Mouse (Mus musculus) forebrain, postnatal 0 days (tissue): Measurements from ENCODE around the gene Phgr1. TPM values are rescaled to one million over a fixed set of nuclear protein-coding genes. Genes with fewer than 3 reads are reported as not detected.

ENCODE experiments used
- ATAC-seq: fragments of 200-750 bp; cut with Nextera tagmentation; 2 replicates; pipeline ENCODE4 v1.8.0; 2017; ENCODE audit warnings: mild to moderate bottlenecking, moderate library complexity
- DNase-seq: peaks from one replicate; pipeline ENCODE4 v3.0.0-alpha.2; 2015
- H3K27ac ChIP-seq: fragments of 300-500 bp; sonication (generic); 2 replicates; pipeline ENCODE4 v1.5.1; 2014; ENCODE audit warnings: low read depth, mild to moderate bottlenecking, antibody characterized with exemption, low read length, moderate library complexity, mixed read lengths
- H3K27me3 ChIP-seq: fragments of 300-500 bp; sonication (generic); 2 replicates; pipeline ENCODE4 v1.6.1; 2014; ENCODE audit warnings: mild to moderate bottlenecking, low read length, mixed read lengths; ENCODE audit not compliant: insufficient read depth
- H3K36me3 ChIP-seq: fragments of 300-500 bp; sonication (generic); 2 replicates; pipeline ENCODE4 v1.6.1; 2014; ENCODE audit warnings: mild to moderate bottlenecking, moderate library complexity; ENCODE audit not compliant: insufficient read depth
- H3K4me1 ChIP-seq: fragments of 300-500 bp; sonication (generic); 2 replicates; pipeline ENCODE4 v1.6.1; 2014; ENCODE audit warnings: antibody characterized with exemption; ENCODE audit not compliant: insufficient read depth
- H3K4me2 ChIP-seq: fragments of 300-500 bp; sonication (generic); 2 replicates; pipeline ENCODE4 v1.6.1; 2014; ENCODE audit warnings: low read depth, mild to moderate bottlenecking, moderate library complexity
- H3K4me3 ChIP-seq: fragments of 300-500 bp; sonication (generic); 2 replicates; pipeline ENCODE4 v1.5.1; 2014; ENCODE audit warnings: low read depth, low read length, mixed read lengths
- H3K9ac ChIP-seq: fragments of 300-500 bp; sonication (generic); 2 replicates; pipeline ENCODE4 v1.6.1; 2014; ENCODE audit warnings: mild to moderate bottlenecking
- H3K9me3 ChIP-seq: fragments of 300-500 bp; sonication (generic); 2 replicates; pipeline ENCODE4 v1.6.1; 2016; ENCODE audit warnings: low read length
- CTCF ChIP-seq: sonication (generic); IDR thresholded peaks from 2 replicates; pipeline ENCODE4 v1.5.1; 2016; ENCODE audit warnings: antibody characterized with exemption, control low read depth, low read depth
- WGBS: fragments of 180-500 bp; shearing (Covaris S2); extraction: QIAGEN DNeasy Blood & Tissue Kit; methylation state at CpG from one replicate; pipeline ENCODE4 v1.1.7; 2014; 5-methylcytosine and 5-hydroxymethylcytosine counted together
- polyA plus RNA-seq: library from polyadenylated mRNA; unstranded; fragments of >200 nt; fragmentation: Nextera tagmentation; extraction: Ambion mirVana; gene quantifications from 2 replicates; pipeline ENCODE4 v1.2.1, GENCODE M21; 2015
- total RNA-seq: library from RNA; depleted of rRNA; stranded (reverse); fragments of >200 nt; gene quantifications from 2 replicates; pipeline ENCODE4 v1.2.3, GENCODE M21; 2014

The Phgr1 gene
- total and polyA plus RNA-seq, 2 experiments from 2014 or later, result not detected

GRCm38 (mm10) chr2:118766041-118767033, 6.2 kb upstream of the Phgr1 start:
- H3K27me3 ChIP-seq, result no peaks in the 10 kb centered on the region
- 78% methylated on average over 10 of the region's 10 CpGs for WGBS

GRCm38 (mm10) chr2:118774536-118774935, 2.0 kb downstream of the Phgr1 start:
- Histone ChIP-seq H3K9ac (no peak overlapping the region), H3K9me3 (no peaks in the 10 kb centered on the region), H3K4me3 (no peak overlapping the region), H3K36me3 (no peaks in the 10 kb centered on the region), H3K27me3 (no peaks in the 10 kb centered on the region), H3K4me2 (no peak overlapping the region), H3K4me1 (no peaks in the 10 kb centered on the region), H3K27ac (no peak overlapping the region)
- TF ChIP-seq CTCF, result no peak
- 89% methylated on average over 2 of the region's 2 CpGs for WGBS
- DNase-seq, result no peak
- no peak for ATAC-seq

More at GRCm38 (mm10) chr2:118766041-118767033, 6.2 kb upstream of the Phgr1 start:
- H3K4me2 ChIP-seq, result no peak overlapping the region
- H3K36me3 ChIP-seq, result no peaks in the 10 kb centered on the region
- ATAC-seq (no peak), DNase-seq (no peak)
- no peak overlapping the region for H3K4me3 ChIP-seq
- no peaks in the 10 kb centered on the region for H3K9me3 ChIP-seq
- no peak overlapping the region for H3K9ac ChIP-seq
- H3K4me1 ChIP-seq, result peaks cover 16% of the 10 kb centered on the region
- H3K27ac ChIP-seq, result no peak overlapping the region
- TF ChIP-seq CTCF, result no peak

GRCm38 (mm10) chr2:118775396-118775795, 2.8 kb downstream of the Phgr1 start:
- no peak overlapping the region for H3K4me2 ChIP-seq
- no peak overlapping the region for H3K27ac ChIP-seq
- DNase-seq, result peak; percentile 44
- H3K27me3 ChIP-seq, result no peaks in the 10 kb centered on the region
- H3K4me3 ChIP-seq, result no peak overlapping the region
- H3K9me3 ChIP-seq, result no peaks in the 10 kb centered on the region
- H3K36me3 ChIP-seq, result no peaks in the 10 kb centered on the region
- WGBS, result 19% methylated on average over 1 of the region's 1 CpGs
- no peak for TF ChIP-seq CTCF
- no peaks in the 10 kb centered on the region; the same call in 1 of the 2 replicates for H3K4me1 ChIP-seq
- no peak overlapping the region for H3K9ac ChIP-seq
- no peak for ATAC-seq

- ATAC-seq (peak; percentile 54), DNase-seq (peak; percentile 60)
- WGBS, result 38% methylated on average over 3 of the region's 4 CpGs
- Histone ChIP-seq H3K27me3 (no peaks in the 10 kb centered on the region), H3K4me1 (no peaks in the 10 kb centered on the region; the same call in 1 of the 2 replicates), H3K9me3 (no peaks in the 10 kb centered on the region), H3K9ac (no peak overlapping the region), H3K4me3 (no peak overlapping the region), H3K27ac (peak overlapping the region; percentile 64; the same call in 1 of the 2 replicates), H3K4me2 (no peak overlapping the region), H3K36me3 (no peaks in the 10 kb centered on the region)
- no peak for TF ChIP-seq CTCF
Observed at GRCm38 (mm10) chr2:118775846-118776245, 3.3 kb downstream of the Phgr1 start.

GRCm38 (mm10) chr2:118776295-118776694, 3.7 kb downstream of the Phgr1 start:
- Histone ChIP-seq H3K27ac (peak overlapping the region; percentile 64; the same call in 1 of the 2 replicates), H3K9me3 (no peaks in the 10 kb centered on the region), H3K4me3 (no peak overlapping the region), H3K27me3 (no peaks in the 10 kb centered on the region), H3K36me3 (no peaks in the 10 kb centered on the region), H3K9ac (no peak overlapping the region), H3K4me1 (no peaks in the 10 kb centered on the region; the same call in 1 of the 2 replicates), H3K4me2 (no peak overlapping the region)
- TF ChIP-seq CTCF, result no peak
- DNase-seq (no peak), ATAC-seq (no peak)
- 61% methylated on average over 2 of the region's 2 CpGs for WGBS

- H3K4me3 ChIP-seq, result no peak overlapping the region
- no peak overlapping the region for H3K4me2 ChIP-seq
- H3K27ac ChIP-seq, result no peak overlapping the region
- H3K9me3 ChIP-seq, result no peaks in the 10 kb centered on the region
- no peaks in the 10 kb centered on the region for H3K36me3 ChIP-seq
- H3K9ac ChIP-seq, result no peak overlapping the region
- no peaks in the 10 kb centered on the region; the same call in 1 of the 2 replicates for H3K4me1 ChIP-seq
- TF ChIP-seq CTCF, result no peak
- H3K27me3 ChIP-seq, result no peaks in the 10 kb centered on the region
- ATAC-seq (no peak), DNase-seq (no peak)
- WGBS, result 79% methylated on average over 4 of the region's 4 CpGs
Observed at GRCm38 (mm10) chr2:118778418-118778817, 5.8 kb downstream of the Phgr1 start.

GRCm38 (mm10) chr2:118779065-118779464, 6.5 kb downstream of the Phgr1 start:
- Histone ChIP-seq H3K27me3 (no peaks in the 10 kb centered on the region), H3K36me3 (no peaks in the 10 kb centered on the region), H3K4me3 (peak overlapping the region; percentile 44), H3K9ac (peak overlapping the region; percentile 57; the same call in 1 of the 2 replicates), H3K4me1 (no peaks in the 10 kb centered on the region; the same call in 1 of the 2 replicates), H3K27ac (no peak overlapping the region; the same call in 1 of the 2 replicates), H3K4me2 (peak overlapping the region; percentile 71), H3K9me3 (no peaks in the 10 kb centered on the region)
- DNase-seq (no peak), ATAC-seq (peak; percentile 7)
- no peak for TF ChIP-seq CTCF
- 7% methylated on average over 10 of the region's 10 CpGs for WGBS
